Mouse (Mus musculus): ENCODE results near the gene Scn9a. TPM values are rescaled to one million over a fixed set of nuclear protein-coding genes. Genes with fewer than 3 reads are reported as not detected.

Gene Scn9a
- polyA plus RNA-seq, 1 experiment from 2014 or later = 3.9 TPM

DNA sequence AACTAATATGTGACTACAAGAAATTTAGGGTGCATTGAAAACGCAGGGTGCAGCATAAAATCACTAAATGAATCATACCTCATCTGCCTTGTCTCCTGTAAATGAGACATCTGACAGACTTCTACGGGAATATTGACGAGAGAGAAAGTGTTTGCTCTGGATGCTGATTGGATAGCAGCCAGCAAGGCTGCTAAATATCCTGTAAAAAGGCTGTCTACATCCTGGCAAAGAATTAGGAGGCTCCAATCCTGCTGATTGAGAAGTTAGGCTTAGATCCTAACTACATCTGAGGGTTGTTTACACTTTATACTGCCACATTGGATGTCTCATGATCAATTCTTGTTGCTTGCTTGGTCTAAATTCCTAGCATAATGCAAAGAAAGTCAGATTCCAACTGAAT is 44.6 kb downstream of the Scn9a start:
- H3K27ac ChIP-seq (replicated peaks; ENCODE audit: low read depth, low read length) = no peak overlapping the region
- DNase-seq (ENCODE audit: low spot score) (no peak), ATAC-seq (ENCODE audit: low read depth) (no peak)
- no peaks in the 10 kb centered on the region for H3K9me3 ChIP-seq (ENCODE audit: control insufficient read depth, low read length)
- WGBS = 79% methylated on average over 3 of the region's 3 CpGs
- H3K9ac ChIP-seq (ENCODE audit: low read depth, low read length) = no peak overlapping the region
- H3K4me3 ChIP-seq (ENCODE audit: low read depth, low read length) = no peak overlapping the region
- H3K27me3 ChIP-seq (replicated peaks; ENCODE audit: control insufficient read depth, insufficient read depth, low read length) = no peaks in the 10 kb centered on the region
- no peak overlapping the region for H3K4me2 ChIP-seq (ENCODE audit: low read depth, low read length)
- H3K36me3 ChIP-seq (ENCODE audit: control insufficient read depth, insufficient read depth, low read length) = no peaks in the 10 kb centered on the region
- no peaks in the 10 kb centered on the region for H3K4me1 ChIP-seq (ENCODE audit: control insufficient read depth, insufficient read depth, low read length)

- ATAC-seq (ENCODE audit: low read depth) (peak; percentile 57; the same call in 1 of the 2 replicates), DNase-seq (ENCODE audit: low spot score) (no peak)
- Histone ChIP-seq H3K27ac (replicated peaks; ENCODE audit: low read depth, low read length) (no peak overlapping the region), H3K9ac (ENCODE audit: low read depth, low read length) (no peak overlapping the region), H3K9me3 (ENCODE audit: control insufficient read depth, low read length) (no peaks in the 10 kb centered on the region), H3K36me3 (ENCODE audit: control insufficient read depth, insufficient read depth, low read length) (no peaks in the 10 kb centered on the region), H3K27me3 (replicated peaks; ENCODE audit: control insufficient read depth, insufficient read depth, low read length) (no peaks in the 10 kb centered on the region), H3K4me3 (ENCODE audit: low read depth, low read length) (no peak overlapping the region), H3K4me2 (ENCODE audit: low read depth, low read length) (no peak overlapping the region), H3K4me1 (ENCODE audit: control insufficient read depth, insufficient read depth, low read length) (no peaks in the 10 kb centered on the region)
- WGBS = 69% methylated on average over 5 of the region's 5 CpGs
Measured at GRCm38 (mm10) chr2:66580026-66580808, 54.5 kb downstream of the Scn9a start.

DNA sequence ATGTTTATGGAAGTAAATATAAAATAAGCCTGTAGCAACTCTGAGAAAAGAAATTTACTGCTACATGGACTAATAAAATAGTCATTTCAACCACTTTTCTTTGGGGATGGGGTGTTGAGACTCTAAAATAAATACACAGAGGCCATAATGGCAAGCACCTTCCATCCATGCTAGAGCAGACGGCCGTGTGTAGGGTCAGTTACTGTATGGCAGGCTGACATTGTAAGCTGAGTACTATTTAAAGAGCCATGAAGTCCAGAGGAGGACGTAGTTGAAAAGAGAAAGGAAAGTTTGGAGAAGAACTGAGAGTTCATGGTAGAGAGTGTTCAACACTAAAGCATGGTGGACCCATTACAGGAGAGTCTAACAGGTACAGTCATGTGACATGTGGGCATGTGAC is 86.5 kb downstream of the Scn9a start:
- WGBS = 78% methylated on average over 3 of the region's 3 CpGs
- no peak for DNase-seq (ENCODE audit: low spot score)
- Histone ChIP-seq H3K4me1 (ENCODE audit: control insufficient read depth, insufficient read depth, low read length) (no peaks in the 10 kb centered on the region), H3K9me3 (ENCODE audit: control insufficient read depth, low read length) (no peaks in the 10 kb centered on the region), H3K36me3 (ENCODE audit: control insufficient read depth, insufficient read depth, low read length) (no peaks in the 10 kb centered on the region), H3K27me3 (replicated peaks; ENCODE audit: control insufficient read depth, insufficient read depth, low read length) (no peaks in the 10 kb centered on the region), H3K27ac (replicated peaks; ENCODE audit: low read depth, low read length) (no peak overlapping the region), H3K9ac (ENCODE audit: low read depth, low read length) (no peak overlapping the region), H3K4me2 (ENCODE audit: low read depth, low read length) (no peak overlapping the region), H3K4me3 (ENCODE audit: low read depth, low read length) (no peak overlapping the region)
- ATAC-seq (ENCODE audit: low read depth) = no peak

DNA sequence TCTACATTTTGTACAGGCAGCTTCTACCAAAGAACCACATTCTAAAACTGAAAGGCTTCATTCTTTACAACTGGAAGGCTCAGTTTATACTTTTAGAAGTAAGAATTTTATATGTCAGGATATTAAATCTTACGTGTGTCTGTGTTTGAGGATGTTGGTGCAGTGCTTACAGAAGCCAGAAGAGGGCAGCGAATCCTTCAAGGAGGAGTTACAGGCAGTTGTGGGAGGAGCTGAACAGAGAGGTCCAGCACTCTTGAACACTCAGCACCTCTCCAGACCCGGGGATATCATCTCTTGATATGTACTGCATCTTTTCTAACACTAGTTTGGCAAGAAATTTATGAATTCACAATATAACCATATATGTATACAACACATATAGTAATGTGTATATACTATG is 114.8 kb downstream of the Scn9a start:
- Histone ChIP-seq H3K9ac (ENCODE audit: low read depth, low read length) (no peak overlapping the region), H3K27me3 (replicated peaks; ENCODE audit: control insufficient read depth, insufficient read depth, low read length) (no peaks in the 10 kb centered on the region), H3K9me3 (ENCODE audit: control insufficient read depth, low read length) (no peaks in the 10 kb centered on the region), H3K4me1 (ENCODE audit: control insufficient read depth, insufficient read depth, low read length) (no peaks in the 10 kb centered on the region), H3K27ac (replicated peaks; ENCODE audit: low read depth, low read length) (no peak overlapping the region), H3K36me3 (ENCODE audit: control insufficient read depth, insufficient read depth, low read length) (no peaks in the 10 kb centered on the region), H3K4me2 (ENCODE audit: low read depth, low read length) (no peak overlapping the region), H3K4me3 (ENCODE audit: low read depth, low read length) (no peak overlapping the region)
- WGBS = 72% methylated on average over 3 of the region's 3 CpGs
- DNase-seq (ENCODE audit: low spot score) = no peak
- ATAC-seq (ENCODE audit: low read depth) = no peak

- Histone ChIP-seq H3K27me3 (replicated peaks; ENCODE audit: control insufficient read depth, insufficient read depth, low read length) (no peaks in the 10 kb centered on the region), H3K4me1 (ENCODE audit: control insufficient read depth, insufficient read depth, low read length) (no peaks in the 10 kb centered on the region), H3K4me2 (ENCODE audit: low read depth, low read length) (no peak overlapping the region), H3K4me3 (ENCODE audit: low read depth, low read length) (no peak overlapping the region), H3K9ac (ENCODE audit: low read depth, low read length) (no peak overlapping the region), H3K36me3 (ENCODE audit: control insufficient read depth, insufficient read depth, low read length) (no peaks in the 10 kb centered on the region), H3K9me3 (ENCODE audit: control insufficient read depth, low read length) (no peaks in the 10 kb centered on the region), H3K27ac (replicated peaks; ENCODE audit: low read depth, low read length) (no peak overlapping the region)
- ATAC-seq (ENCODE audit: low read depth) (peak; percentile 93), DNase-seq (ENCODE audit: low spot score) (peak; percentile 55)
- WGBS = 65% methylated on average over 2 of the region's 2 CpGs
Measured at GRCm38 (mm10) chr2:66511424-66511823, 123.3 kb downstream of the Scn9a start.

- Histone ChIP-seq H3K4me3 (ENCODE audit: low read depth, low read length) (no peak overlapping the region), H3K9me3 (ENCODE audit: control insufficient read depth, low read length) (no peaks in the 10 kb centered on the region), H3K27me3 (replicated peaks; ENCODE audit: control insufficient read depth, insufficient read depth, low read length) (no peaks in the 10 kb centered on the region), H3K4me1 (ENCODE audit: control insufficient read depth, insufficient read depth, low read length) (no peaks in the 10 kb centered on the region), H3K4me2 (ENCODE audit: low read depth, low read length) (no peak overlapping the region), H3K36me3 (ENCODE audit: control insufficient read depth, insufficient read depth, low read length) (no peaks in the 10 kb centered on the region), H3K27ac (replicated peaks; ENCODE audit: low read depth, low read length) (no peak overlapping the region), H3K9ac (ENCODE audit: low read depth, low read length) (no peak overlapping the region)
- DNase-seq (ENCODE audit: low spot score) (no peak), ATAC-seq (ENCODE audit: low read depth) (no peak)
- 84% methylated on average over 3 of the region's 3 CpGs for WGBS
Measured at GRCm38 (mm10) chr2:66508032-66508431, 126.7 kb downstream of the Scn9a start.

DNA sequence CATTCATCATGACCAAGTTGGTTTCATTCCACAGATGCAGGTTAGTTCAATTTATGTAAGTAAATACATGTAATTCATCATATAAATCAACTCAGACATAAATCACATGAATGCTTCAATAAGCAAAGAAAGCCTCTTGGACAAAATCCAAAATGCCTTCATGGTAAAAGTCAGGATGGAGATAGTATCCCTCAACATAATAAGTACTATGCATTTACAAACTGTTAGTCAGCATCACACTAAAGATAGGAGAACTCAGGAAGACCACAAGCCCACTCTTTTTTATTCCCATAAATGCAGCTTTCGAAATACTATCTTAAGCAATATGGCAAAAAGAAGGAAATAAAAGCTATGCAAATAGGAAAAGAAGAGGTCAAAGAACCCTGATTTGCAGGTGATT is 127.1 kb downstream of the Scn9a start:
- no peak overlapping the region for H3K4me3 ChIP-seq (ENCODE audit: low read depth, low read length)
- no peak overlapping the region for H3K4me2 ChIP-seq (ENCODE audit: low read depth, low read length)
- H3K9me3 ChIP-seq (ENCODE audit: control insufficient read depth, low read length) = no peaks in the 10 kb centered on the region
- no peak overlapping the region for H3K9ac ChIP-seq (ENCODE audit: low read depth, low read length)
- H3K27me3 ChIP-seq (replicated peaks; ENCODE audit: control insufficient read depth, insufficient read depth, low read length) = no peaks in the 10 kb centered on the region
- WGBS = 88% methylated on average over 1 of the region's 1 CpGs
- ATAC-seq (ENCODE audit: low read depth) (no peak), DNase-seq (ENCODE audit: low spot score) (no peak)
- H3K27ac ChIP-seq (replicated peaks; ENCODE audit: low read depth, low read length) = no peak overlapping the region
- H3K36me3 ChIP-seq (ENCODE audit: control insufficient read depth, insufficient read depth, low read length) = no peaks in the 10 kb centered on the region
- no peaks in the 10 kb centered on the region for H3K4me1 ChIP-seq (ENCODE audit: control insufficient read depth, insufficient read depth, low read length)

- H3K4me2 ChIP-seq (ENCODE audit: low read depth, low read length) = no peak overlapping the region
- H3K27ac ChIP-seq (replicated peaks; ENCODE audit: low read depth, low read length) = no peak overlapping the region
- no peaks in the 10 kb centered on the region for H3K36me3 ChIP-seq (ENCODE audit: control insufficient read depth, insufficient read depth, low read length)
- H3K27me3 ChIP-seq (replicated peaks; ENCODE audit: control insufficient read depth, insufficient read depth, low read length) = no peaks in the 10 kb centered on the region
- DNase-seq (ENCODE audit: low spot score) (no peak), ATAC-seq (ENCODE audit: low read depth) (no peak)
- WGBS = 87% methylated on average over 3 of the region's 3 CpGs
- no peak overlapping the region for H3K9ac ChIP-seq (ENCODE audit: low read depth, low read length)
- H3K9me3 ChIP-seq (ENCODE audit: control insufficient read depth, low read length) = no peaks in the 10 kb centered on the region
- H3K4me3 ChIP-seq (ENCODE audit: low read depth, low read length) = no peak overlapping the region
- no peaks in the 10 kb centered on the region for H3K4me1 ChIP-seq (ENCODE audit: control insufficient read depth, insufficient read depth, low read length)
Measured at GRCm38 (mm10) chr2:66502158-66502557, 132.6 kb downstream of the Scn9a start.

DNA sequence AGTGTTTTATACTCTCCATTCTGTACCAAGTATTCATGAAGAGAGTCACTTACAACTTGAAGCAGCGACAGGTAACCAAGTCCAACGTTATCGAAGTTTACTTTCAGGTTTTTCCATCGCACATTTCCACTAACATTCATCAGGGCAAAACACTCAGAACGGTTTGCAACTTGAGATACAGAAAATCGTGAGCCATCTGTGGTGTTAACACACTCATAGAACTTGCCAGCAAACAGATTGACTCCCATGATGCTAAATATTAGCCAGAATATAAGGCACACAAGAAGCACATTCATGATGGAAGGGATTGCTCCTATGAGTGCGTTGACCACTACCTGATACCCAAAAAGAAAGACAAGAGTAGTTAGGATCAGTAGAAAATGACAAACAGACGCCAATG is 140.2 kb downstream of the Scn9a start:
- H3K4me3 ChIP-seq (ENCODE audit: low read depth, low read length) = no peak overlapping the region
- H3K4me1 ChIP-seq (ENCODE audit: control insufficient read depth, insufficient read depth, low read length) = no peaks in the 10 kb centered on the region
- H3K27me3 ChIP-seq (replicated peaks; ENCODE audit: control insufficient read depth, insufficient read depth, low read length) = no peaks in the 10 kb centered on the region
- H3K27ac ChIP-seq (replicated peaks; ENCODE audit: low read depth, low read length) = no peak overlapping the region
- ATAC-seq (ENCODE audit: low read depth) (no peak), DNase-seq (ENCODE audit: low spot score) (no peak)
- H3K4me2 ChIP-seq (ENCODE audit: low read depth, low read length) = no peak overlapping the region
- no peaks in the 10 kb centered on the region for H3K9me3 ChIP-seq (ENCODE audit: control insufficient read depth, low read length)
- H3K36me3 ChIP-seq (ENCODE audit: control insufficient read depth, insufficient read depth, low read length) = no peaks in the 10 kb centered on the region
- WGBS = 83% methylated on average over 8 of the region's 8 CpGs
- no peak overlapping the region for H3K9ac ChIP-seq (ENCODE audit: low read depth, low read length)

Data from embryonic facial prominence, embryonic 14.5 days (tissue).